Mouse (Mus musculus) ovary, postnatal 14 days (tissue): ENCODE measurements around the gene Il31ra.
A peak's percentile ranks its signal among the peaks of the same experiment; 100 is the strongest.
"Not testable (repeated sequence)": the region's sequence is repeated elsewhere in the genome, so short reads cannot be mapped to it uniquely, and the experiment has no call there.

Experiments used
- DNase-seq: peaks from one replicate; pipeline ENCODE4 v3.0.0; 2022; ENCODE audit warnings: low spot score

The Il31ra gene

GRCm38 (mm10) chr13:112594260-112594659, at the start of gene Il31ra:
Gene Il31ra (minus strand): TSS chr13:112594360.
- not testable (repeated sequence) for DNase-seq

GRCm38 (mm10) chr13:112642897-112643296, 48.7 kb upstream of the Il31ra start:
- no peak for DNase-seq

GRCm38 (mm10) chr13:112639111-112639510, 45.0 kb upstream of the Il31ra start:
- no peak for DNase-seq

GRCm38 (mm10) chr13:112636498-112636897, 42.3 kb upstream of the Il31ra start:
- DNase-seq, result no peak

GRCm38 (mm10) chr13:112635174-112635837, 41.1 kb upstream of the Il31ra start:
- DNase-seq, result no peak

GRCm38 (mm10) chr13:112625566-112625965, 31.4 kb upstream of the Il31ra start:
- no peak for DNase-seq

- DNase-seq, result no peak
These were observed 30.5 kb upstream of the Il31ra start for GRCm38 (mm10) chr13:112624622-112625021.

GRCm38 (mm10) chr13:112623656-112624055, 29.5 kb upstream of the Il31ra start:
- DNase-seq, result no peak

GRCm38 (mm10) chr13:112621592-112621991, 27.4 kb upstream of the Il31ra start:
- no peak for DNase-seq

- no peak for DNase-seq
These were observed 14.4 kb upstream of the Il31ra start for GRCm38 (mm10) chr13:112608606-112609005.

GRCm38 (mm10) chr13:112604411-112604810, 10.3 kb upstream of the Il31ra start:
- DNase-seq, result no peak

GRCm38 (mm10) chr13:112603839-112604238, 9.7 kb upstream of the Il31ra start:
- DNase-seq, result no peak

- DNase-seq, result no peak
These were observed 8.4 kb upstream of the Il31ra start for GRCm38 (mm10) chr13:112602607-112603006.

GRCm38 (mm10) chr13:112590254-112590653, 3.9 kb downstream of the Il31ra start:
- DNase-seq, result no peak

GRCm38 (mm10) chr13:112589625-112590024, 4.5 kb downstream of the Il31ra start:
- DNase-seq, result no peak

- DNase-seq, result no peak
These were observed 9.5 kb downstream of the Il31ra start for GRCm38 (mm10) chr13:112584556-112585237.

- DNase-seq, result no peak
These were observed 11.9 kb downstream of the Il31ra start for GRCm38 (mm10) chr13:112582291-112582690.

GRCm38 (mm10) chr13:112581796-112582195, 12.4 kb downstream of the Il31ra start:
- no peak for DNase-seq

- no peak for DNase-seq
These were observed 13.4 kb downstream of the Il31ra start for GRCm38 (mm10) chr13:112580590-112581320.

GRCm38 (mm10) chr13:112578041-112578440, 16.1 kb downstream of the Il31ra start:
- DNase-seq, result peak; percentile 100

- no peak for DNase-seq
These were observed 20.4 kb downstream of the Il31ra start for GRCm38 (mm10) chr13:112573800-112574199.

GRCm38 (mm10) chr13:112570768-112571167, 23.4 kb downstream of the Il31ra start:
- DNase-seq, result no peak

- DNase-seq, result no peak
These were observed 24.6 kb downstream of the Il31ra start for GRCm38 (mm10) chr13:112569606-112570005.
